Mouse (Mus musculus) neutrophil, adult 65 days (primary cell): Measurements from ENCODE around the gene Kansl1. TPM values are rescaled to one million over a fixed set of nuclear protein-coding genes. Genes with fewer than 3 reads are reported as not detected.

Experiments
- total RNA-seq: library from RNA; stranded (reverse); gene quantifications from 2 replicates; pipeline ENCODE4 v1.2.4, GENCODE M21; 2023

The Kansl1 gene
- 56.8 and 68.1 TPM in 2 replicates for total RNA-seq

DNA sequence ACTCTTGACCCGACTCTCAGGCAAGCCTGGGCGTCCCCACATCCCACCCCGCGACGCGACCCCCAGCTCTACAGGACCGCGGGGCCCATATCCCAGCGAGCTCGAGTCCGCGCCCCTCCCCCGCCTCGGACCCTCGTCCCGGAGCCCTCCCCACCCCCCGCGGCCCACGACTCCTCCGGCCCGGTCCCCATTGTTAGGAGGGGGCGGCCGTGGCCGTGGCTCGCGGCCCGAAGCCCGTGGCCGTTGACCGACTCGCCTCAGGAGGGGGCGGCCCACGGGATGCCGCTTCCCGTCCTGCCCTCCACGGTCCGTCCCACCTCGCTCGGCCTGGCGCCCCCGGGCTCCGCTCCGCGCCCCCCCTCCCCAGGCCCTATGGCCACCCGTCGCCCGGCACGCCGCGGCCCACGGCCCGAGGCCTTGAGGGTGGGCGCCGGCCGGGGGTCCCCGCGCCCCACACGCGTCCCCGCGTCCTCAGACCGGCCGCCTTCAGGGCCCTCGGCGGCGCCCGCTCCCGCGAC is at the start of gene Kansl1:
TSS of gene Kansl1 (minus strand) at position 111 of the 518 bp plus-strand sequence.

Other genes with a start within 250 kb of the Kansl1 start
- gene Mapt, start 237.5 kb downstream of the Kansl1 start, total RNA-seq: not detected in 2 replicates
- gene Cdc27, start 81.8 kb upstream of the Kansl1 start, total RNA-seq: 30.1 and 38.0 TPM in 2 replicates
- gene Myl4, start 81.8 kb upstream of the Kansl1 start, total RNA-seq: 1.2 and 4.7 TPM in 2 replicates
- gene Itgb3, start 139.1 kb upstream of the Kansl1 start, total RNA-seq: 31.8 and 44.7 TPM in 2 replicates
- not detected in 2 replicates for gene Gm11639, start 216.8 kb upstream of the Kansl1 start, total RNA-seq